Mouse (Mus musculus): ENCODE data around the gene Zfand2a. TPM values are rescaled to one million over a fixed set of nuclear protein-coding genes. Genes with fewer than 3 reads are reported as not detected.
A peak's percentile ranks its signal among the peaks of the same experiment; 100 is the strongest.

Zfand2a gene
- 9.6 and 17.4 TPM in 2 replicates for total RNA-seq (2012; rRNA removed)

GRCm38 (mm10) chr5:139484185-139484814, at the start of gene Zfand2a:
Gene Zfand2a (minus strand): TSS chr5:139484549.
- peak; percentile 100 for DNase-seq (ENCODE audit: low read depth, low spot score)
- H3K9me3 ChIP-seq (ENCODE audit: control insufficient read depth, insufficient read depth, low read depth, low read length) = no peaks in the 10 kb centered on the region
- H3K36me3 ChIP-seq (ENCODE audit: control insufficient read depth, insufficient read depth, low read length, poor library complexity, severe bottlenecking) = peaks cover 14% of the 10 kb centered on the region
- peak within 1 kb of the TSS; percentile 57; the same call in 1 of the 2 replicates for H3K27ac ChIP-seq (ENCODE audit: insufficient read depth, low read depth, low read length, poor library complexity, severe bottlenecking)
- in situ Hi-C loops (cut with MboI; ENCODE audit: low sequenced_read_pairs in 2 of 2, unreplicated experiment in 2 of 2) = no loop called here
- TF ChIP-seq ZNF384 (IDR thresholded peaks at IDR 0.05; ENCODE audit: low read depth, low read length) (no peak), CHD2 (IDR thresholded peaks at IDR 0.05; ENCODE audit: low read depth, low read length) (0 out of 2 replicates have a peak, but pooled peaks have one; percentile 57), HCFC1 (IDR thresholded peaks at IDR 0.05; ENCODE audit: borderline replicate concordance, insufficient read depth, low read length) (peak; percentile 79)
- H3K4me1 ChIP-seq (ENCODE audit: control insufficient read depth in 2 of 2, insufficient read depth in 2 of 2, low read length in 2 of 2, poor library complexity in 1 of 2) = peaks cover 2 to 8% of the 10 kb centered on the region in 2 experiments; a peak in 2 of 4 replicates
- peak within 1 kb of the TSS; percentile 85 for H3K9ac ChIP-seq (ENCODE audit: insufficient read depth, low read depth, low read length, poor library complexity, severe bottlenecking)
- peak within 1 kb of the TSS; percentile 89 to 95 for H3K4me3 ChIP-seq (ENCODE audit: insufficient read depth in 1 of 2, low read depth in 1 of 2, low read length in 2 of 2, poor library complexity in 1 of 2, severe bottlenecking in 1 of 2)

GRCm38 (mm10) chr5:139528851-139529250, 44.5 kb upstream of the Zfand2a start:
- TF ChIP-seq MAFK (IDR thresholded peaks at IDR 0.05; ENCODE audit: insufficient read depth, low read depth, low read length) (no peak), CHD2 (IDR thresholded peaks at IDR 0.05; ENCODE audit: low read depth, low read length) (no peak), ZC3H11A (IDR thresholded peaks at IDR 0.05; ENCODE audit: borderline replicate concordance, low read depth, low read length) (no peak), HCFC1 (IDR thresholded peaks at IDR 0.05; ENCODE audit: borderline replicate concordance, insufficient read depth, low read length) (no peak), ZNF384 (IDR thresholded peaks at IDR 0.05; ENCODE audit: low read depth, low read length) (no peak)
- no peak overlapping the region for H3K27ac ChIP-seq (ENCODE audit: insufficient read depth, low read depth, low read length, poor library complexity, severe bottlenecking)
- H3K9ac ChIP-seq (ENCODE audit: insufficient read depth, low read depth, low read length, poor library complexity, severe bottlenecking) = no peak overlapping the region
- in situ Hi-C loops (cut with MboI; ENCODE audit: low sequenced_read_pairs in 2 of 2, unreplicated experiment in 2 of 2) = loop anchor here in 1 of 2 experiments (25.0 kb wide), 1 partner anchor 958 kb away; no protein-coding TSS in a partner anchor
- no peaks in the 10 kb centered on the region for H3K9me3 ChIP-seq (ENCODE audit: control insufficient read depth, insufficient read depth, low read depth, low read length)
- no peak overlapping the region for H3K4me3 ChIP-seq (ENCODE audit: insufficient read depth in 1 of 2, low read depth in 1 of 2, low read length in 2 of 2, poor library complexity in 1 of 2, severe bottlenecking in 1 of 2)
- no peak for DNase-seq (ENCODE audit: low read depth, low spot score)
- H3K36me3 ChIP-seq (ENCODE audit: control insufficient read depth, insufficient read depth, low read length, poor library complexity, severe bottlenecking) = no peaks in the 10 kb centered on the region
- no peaks in the 10 kb centered on the region for H3K4me1 ChIP-seq (ENCODE audit: control insufficient read depth in 2 of 2, insufficient read depth in 2 of 2, low read length in 2 of 2, poor library complexity in 1 of 2)

DNA sequence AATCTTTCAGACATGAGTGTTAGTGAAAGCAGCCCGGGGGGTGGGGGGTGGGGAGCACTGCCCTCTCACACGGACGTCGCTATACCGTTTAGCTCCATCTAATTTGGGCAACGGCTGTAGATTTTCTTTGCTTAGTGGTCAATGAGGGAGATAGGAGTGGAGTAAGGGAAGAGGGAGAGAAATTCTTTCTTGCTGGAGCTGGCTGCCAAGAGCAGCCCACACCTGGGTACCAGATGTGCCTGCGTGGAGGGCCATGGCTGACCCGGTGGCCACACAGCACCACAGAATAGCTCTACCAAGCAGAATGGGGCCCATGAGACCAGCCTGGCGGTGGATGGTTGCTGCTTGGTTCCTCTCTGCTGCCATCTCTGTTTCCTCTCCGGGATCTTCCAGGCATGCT, 37.6 kb upstream of the Zfand2a start:
- TF ChIP-seq CHD2 (IDR thresholded peaks at IDR 0.05; ENCODE audit: low read depth, low read length) (no peak), ZNF384 (IDR thresholded peaks at IDR 0.05; ENCODE audit: low read depth, low read length) (no peak), MAFK (IDR thresholded peaks at IDR 0.05; ENCODE audit: insufficient read depth, low read depth, low read length) (no peak), HCFC1 (IDR thresholded peaks at IDR 0.05; ENCODE audit: borderline replicate concordance, insufficient read depth, low read length) (no peak), ZC3H11A (IDR thresholded peaks at IDR 0.05; ENCODE audit: borderline replicate concordance, low read depth, low read length) (no peak)
- Histone ChIP-seq H3K9ac (ENCODE audit: insufficient read depth, low read depth, low read length, poor library complexity, severe bottlenecking) (no peak overlapping the region), H3K4me1 (ENCODE audit: control insufficient read depth in 2 of 2, insufficient read depth in 2 of 2, low read length in 2 of 2, poor library complexity in 1 of 2) (no peaks in the 10 kb centered on the region), H3K9me3 (ENCODE audit: control insufficient read depth, insufficient read depth, low read depth, low read length) (no peaks in the 10 kb centered on the region), H3K27ac (ENCODE audit: insufficient read depth, low read depth, low read length, poor library complexity, severe bottlenecking) (no peak overlapping the region), H3K36me3 (ENCODE audit: control insufficient read depth, insufficient read depth, low read length, poor library complexity, severe bottlenecking) (no peaks in the 10 kb centered on the region), H3K4me3 (ENCODE audit: insufficient read depth in 1 of 2, low read depth in 1 of 2, low read length in 2 of 2, poor library complexity in 1 of 2, severe bottlenecking in 1 of 2) (no peak overlapping the region)
- in situ Hi-C loops (cut with MboI; ENCODE audit: low sequenced_read_pairs in 2 of 2, unreplicated experiment in 2 of 2) = no loop called here
- no peak for DNase-seq (ENCODE audit: low read depth, low spot score)

DNA sequence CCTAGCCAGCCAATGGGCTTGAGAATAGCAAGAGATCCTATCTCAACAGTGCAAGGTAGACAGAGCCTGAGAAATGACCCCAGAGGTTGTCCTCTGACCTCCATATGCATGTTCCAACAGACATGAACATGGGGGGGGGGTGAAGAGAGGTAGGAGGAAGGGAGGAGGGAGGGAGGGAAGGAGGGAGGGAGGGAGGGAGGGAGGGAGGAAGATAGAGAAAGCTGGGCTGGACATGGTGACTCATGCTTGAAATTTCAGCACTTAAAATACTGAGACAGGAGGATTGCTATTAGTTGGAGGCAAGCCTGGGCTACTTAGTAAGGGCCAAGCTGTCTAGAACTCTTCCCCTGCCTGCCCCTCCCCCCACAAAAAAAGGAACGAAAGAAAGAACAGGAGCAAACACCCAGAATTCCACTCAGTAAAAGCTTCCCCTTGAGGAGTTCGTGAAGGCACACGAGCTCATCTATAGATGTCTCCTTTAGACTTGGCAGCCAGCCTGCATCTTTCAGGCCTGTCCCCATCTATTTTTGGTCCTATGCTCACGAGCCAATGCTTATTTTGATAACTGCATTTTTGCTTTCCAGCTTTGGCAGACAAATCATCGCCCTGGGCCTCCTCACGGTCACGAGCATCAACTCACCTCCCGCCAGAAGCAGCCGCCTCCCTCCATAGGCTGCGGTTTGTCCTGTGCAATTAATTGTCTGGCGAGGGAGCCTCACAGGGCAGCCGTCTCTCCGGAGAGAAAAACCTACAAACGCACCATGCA, 35.9 kb upstream of the Zfand2a start:
- Histone ChIP-seq H3K36me3 (ENCODE audit: control insufficient read depth, insufficient read depth, low read length, poor library complexity, severe bottlenecking) (no peaks in the 10 kb centered on the region), H3K4me3 (ENCODE audit: insufficient read depth in 1 of 2, low read depth in 1 of 2, low read length in 2 of 2, poor library complexity in 1 of 2, severe bottlenecking in 1 of 2) (no peak overlapping the region), H3K27ac (ENCODE audit: insufficient read depth, low read depth, low read length, poor library complexity, severe bottlenecking) (no peak overlapping the region), H3K9me3 (ENCODE audit: control insufficient read depth, insufficient read depth, low read depth, low read length) (no peaks in the 10 kb centered on the region), H3K9ac (ENCODE audit: insufficient read depth, low read depth, low read length, poor library complexity, severe bottlenecking) (no peak overlapping the region), H3K4me1 (ENCODE audit: control insufficient read depth in 2 of 2, insufficient read depth in 2 of 2, low read length in 2 of 2, poor library complexity in 1 of 2) (peaks cover 0 to 3% of the 10 kb centered on the region in 2 experiments; a peak in 1 of 4 replicates)
- in situ Hi-C loops (cut with MboI; ENCODE audit: low sequenced_read_pairs in 2 of 2, unreplicated experiment in 2 of 2) = no loop called here
- TF ChIP-seq HCFC1 (IDR thresholded peaks at IDR 0.05; ENCODE audit: borderline replicate concordance, insufficient read depth, low read length) (no peak), MAFK (IDR thresholded peaks at IDR 0.05; ENCODE audit: insufficient read depth, low read depth, low read length) (no peak), ZC3H11A (IDR thresholded peaks at IDR 0.05; ENCODE audit: borderline replicate concordance, low read depth, low read length) (no peak), CHD2 (IDR thresholded peaks at IDR 0.05; ENCODE audit: low read depth, low read length) (no peak), ZNF384 (IDR thresholded peaks at IDR 0.05; ENCODE audit: low read depth, low read length) (no peak)
- DNase-seq (ENCODE audit: low read depth, low spot score) = no peak
